Mouse (Mus musculus) stomach, embryonic 14.5 days (tissue): Measurements from ENCODE around the gene Cspg4. TPM values are rescaled to one million over a fixed set of nuclear protein-coding genes. Genes with fewer than 3 reads are reported as not detected.
A peak's percentile ranks its signal among the peaks of the same experiment; 100 is the strongest.

ENCODE experiments used
- ATAC-seq: fragments of 200-750 bp; cut with Nextera tagmentation; 2 replicates; pipeline ENCODE4 v1.8.0; 2017; ENCODE audit warnings: low read depth, moderate TSS enrichment; ENCODE audit not compliant: insufficient number of reproducible peaks, insufficient read depth, low FRiP score
- H3K27ac ChIP-seq: fragments of 300-500 bp; sonication (generic); 2 replicates; pipeline ENCODE4 v1.5.1; 2014; ENCODE audit warnings: mild to moderate bottlenecking, low read length, moderate library complexity, mixed read lengths
- H3K27me3 ChIP-seq: fragments of 300-500 bp; sonication (generic); 2 replicates; pipeline ENCODE4 v1.6.1; 2014; ENCODE audit warnings: low read length, control low read depth, mixed read lengths; ENCODE audit not compliant: control insufficient read depth, insufficient read depth
- H3K36me3 ChIP-seq: fragments of 300-500 bp; sonication (generic); 2 replicates; pipeline ENCODE4 v1.6.1; 2014; ENCODE audit warnings: mild to moderate bottlenecking, control low read depth, low read length, moderate library complexity, mixed read lengths; ENCODE audit not compliant: control insufficient read depth, insufficient read depth
- H3K4me1 ChIP-seq: fragments of 300-500 bp; sonication (generic); 2 replicates; pipeline ENCODE4 v1.6.1; 2014; ENCODE audit warnings: low read length, control low read depth, mixed read lengths; ENCODE audit not compliant: control insufficient read depth, insufficient read depth
- H3K4me2 ChIP-seq: fragments of 300-500 bp; sonication (generic); replicated peaks from 2 replicates; pipeline ENCODE4 v1.6.1; 2014; ENCODE audit warnings: low read depth, low read length, control low read depth
- H3K4me3 ChIP-seq: fragments of 300-500 bp; sonication (generic); 2 replicates; pipeline ENCODE4 v1.5.1; 2014; ENCODE audit warnings: low read depth, low read length, control low read depth
- H3K9ac ChIP-seq: fragments of 300-500 bp; sonication (generic); replicated peaks from 2 replicates; pipeline ENCODE4 v1.6.1; 2014; ENCODE audit warnings: low read depth, mild to moderate bottlenecking, control low read depth, low read length, moderate library complexity, mixed read lengths
- H3K9me3 ChIP-seq: fragments of 300-500 bp; sonication (generic); 2 replicates; pipeline ENCODE4 v1.6.1; 2016; ENCODE audit warnings: low read depth, low read length, control low read depth; ENCODE audit not compliant: control insufficient read depth
- WGBS: fragments of 180-500 bp; shearing (Covaris S2); extraction: QIAGEN DNeasy Blood & Tissue Kit; methylation state at CpG from one replicate; pipeline ENCODE4 v1.1.7; 2014; 5-methylcytosine and 5-hydroxymethylcytosine counted together
- polyA plus RNA-seq: library from polyadenylated mRNA; unstranded; fragments of >200 nt; fragmentation: Nextera tagmentation; extraction: Ambion mirVana; gene quantifications from 2 replicates; pipeline ENCODE4 v1.2.1, GENCODE M21; 2014

Gene Cspg4
- polyA plus RNA-seq, 1 experiment from 2014 or later, result 16.1 TPM

- Histone ChIP-seq H3K4me2 (no peak overlapping the region), H3K9ac (no peak overlapping the region), H3K27me3 (no peaks in the 10 kb centered on the region), H3K9me3 (no peaks in the 10 kb centered on the region), H3K27ac (no peak overlapping the region), H3K4me3 (no peak overlapping the region), H3K36me3 (peaks cover 40% of the 10 kb centered on the region), H3K4me1 (0 out of 2 replicates have a peak, but pooled peaks cover 3% of the 10 kb centered on the region)
- ATAC-seq, result no peak
- WGBS, result 94% methylated on average over 16 of the region's 16 CpGs
Measured at GRCm38 (mm10) chr9:56887581-56887980, 22.7 kb downstream of the Cspg4 start.

GRCm38 (mm10) chr9:56889817-56890216, 25.0 kb downstream of the Cspg4 start:
- H3K9ac ChIP-seq, result no peak overlapping the region
- ATAC-seq, result no peak
- no peak overlapping the region for H3K4me3 ChIP-seq
- peak overlapping the region; percentile 27 for H3K4me2 ChIP-seq
- 19% methylated on average over 14 of the region's 14 CpGs for WGBS
- peaks cover 40% of the 10 kb centered on the region for H3K36me3 ChIP-seq
- H3K9me3 ChIP-seq, result no peaks in the 10 kb centered on the region
- H3K27ac ChIP-seq, result no peak overlapping the region
- no peaks in the 10 kb centered on the region for H3K27me3 ChIP-seq
- H3K4me1 ChIP-seq, result 0 out of 2 replicates have a peak, but pooled peaks cover 5% of the 10 kb centered on the region

GRCm38 (mm10) chr9:56890522-56891250, 25.9 kb downstream of the Cspg4 start:
- peaks cover 35% of the 10 kb centered on the region for H3K36me3 ChIP-seq
- ATAC-seq, result no peak
- no peak overlapping the region for H3K4me3 ChIP-seq

GRCm38 (mm10) chr9:56891517-56892011, 26.7 kb downstream of the Cspg4 start:
- Histone ChIP-seq H3K9me3 (no peaks in the 10 kb centered on the region), H3K27ac (no peak overlapping the region)

More at GRCm38 (mm10) chr9:56890522-56891250, 25.9 kb downstream of the Cspg4 start:
- Histone ChIP-seq H3K9ac (no peak overlapping the region), H3K4me1 (0 out of 2 replicates have a peak, but pooled peaks cover 5% of the 10 kb centered on the region), H3K9me3 (no peaks in the 10 kb centered on the region), H3K27ac (no peak overlapping the region), H3K27me3 (no peaks in the 10 kb centered on the region), H3K4me2 (no peak overlapping the region)
- WGBS, result 75% methylated on average over 11 of the region's 11 CpGs

GRCm38 (mm10) chr9:56892111-56892510, 27.3 kb downstream of the Cspg4 start:
- Histone ChIP-seq H3K4me3 (no peak overlapping the region), H3K9me3 (no peaks in the 10 kb centered on the region), H3K9ac (no peak overlapping the region), H3K4me1 (0 out of 2 replicates have a peak, but pooled peaks cover 5% of the 10 kb centered on the region), H3K36me3 (peaks cover 23% of the 10 kb centered on the region), H3K4me2 (no peak overlapping the region), H3K27me3 (no peaks in the 10 kb centered on the region), H3K27ac (no peak overlapping the region)
- no peak for ATAC-seq
- WGBS, result 93% methylated on average over 10 of the region's 10 CpGs

More at GRCm38 (mm10) chr9:56891517-56892011, 26.7 kb downstream of the Cspg4 start:
- H3K4me1 ChIP-seq, result 0 out of 2 replicates have a peak, but pooled peaks cover 5% of the 10 kb centered on the region
- peak; percentile 35; the same call in 1 of the 2 replicates for ATAC-seq
- no peaks in the 10 kb centered on the region for H3K27me3 ChIP-seq
- H3K9ac ChIP-seq, result no peak overlapping the region
- 34% methylated on average over 12 of the region's 12 CpGs for WGBS
- no peak overlapping the region; the same call in 1 of the 2 replicates for H3K4me2 ChIP-seq
- peaks cover 29% of the 10 kb centered on the region for H3K36me3 ChIP-seq
- no peak overlapping the region for H3K4me3 ChIP-seq

GRCm38 (mm10) chr9:56893313-56893712, 28.5 kb downstream of the Cspg4 start:
- 0 out of 2 replicates have a peak, but pooled peaks cover 5% of the 10 kb centered on the region for H3K4me1 ChIP-seq
- no peaks in the 10 kb centered on the region for H3K27me3 ChIP-seq
- no peak for ATAC-seq
- 75% methylated on average over 8 of the region's 8 CpGs for WGBS
- H3K9me3 ChIP-seq, result no peaks in the 10 kb centered on the region
- H3K4me2 ChIP-seq, result no peak overlapping the region
- H3K9ac ChIP-seq, result no peak overlapping the region
- peaks cover 14% of the 10 kb centered on the region for H3K36me3 ChIP-seq
- H3K4me3 ChIP-seq, result no peak overlapping the region
- no peak overlapping the region for H3K27ac ChIP-seq

- 10% methylated on average over 3 of the region's 3 CpGs for WGBS
Measured at GRCm38 (mm10) chr9:56894006-56894405, 29.2 kb downstream of the Cspg4 start.

GRCm38 (mm10) chr9:56896779-56897178, 31.9 kb downstream of the Cspg4 start:
- H3K27me3 ChIP-seq, result no peaks in the 10 kb centered on the region
- ATAC-seq, result no peak
- no peaks in the 10 kb centered on the region for H3K9me3 ChIP-seq
- peaks cover 8% of the 10 kb centered on the region for H3K36me3 ChIP-seq
- H3K9ac ChIP-seq, result no peak overlapping the region
- 92% methylated on average over 12 of the region's 12 CpGs for WGBS
- no peak overlapping the region for H3K27ac ChIP-seq
- no peak overlapping the region for H3K4me2 ChIP-seq
- no peak overlapping the region for H3K4me3 ChIP-seq
- 0 out of 2 replicates have a peak, but pooled peaks cover 5% of the 10 kb centered on the region for H3K4me1 ChIP-seq

More at GRCm38 (mm10) chr9:56894006-56894405, 29.2 kb downstream of the Cspg4 start:
- H3K4me3 ChIP-seq, result no peak overlapping the region
- 0 out of 2 replicates have a peak, but pooled peaks cover 5% of the 10 kb centered on the region for H3K4me1 ChIP-seq
- H3K4me2 ChIP-seq, result no peak overlapping the region
- no peak overlapping the region for H3K9ac ChIP-seq
- H3K36me3 ChIP-seq, result peaks cover 8% of the 10 kb centered on the region
- no peaks in the 10 kb centered on the region for H3K9me3 ChIP-seq
- no peak overlapping the region for H3K27ac ChIP-seq
- peak; percentile 49; the same call in 1 of the 2 replicates for ATAC-seq
- H3K27me3 ChIP-seq, result no peaks in the 10 kb centered on the region
